Mouse (Mus musculus) lung, postnatal 0 days (tissue): ENCODE measurements around the gene Wdr66.

Experiments
- CTCF ChIP-seq: IDR thresholded peaks from 2 replicates; pipeline ENCODE4 v1.5.1; 2016; ENCODE audit warnings: antibody characterized with exemption, mild to moderate bottlenecking
- EP300 ChIP-seq: IDR thresholded peaks from 2 replicates; pipeline ENCODE4 v1.6.1; 2016; ENCODE audit warnings: antibody characterized with exemption, mild to moderate bottlenecking, control low read depth

DNA sequence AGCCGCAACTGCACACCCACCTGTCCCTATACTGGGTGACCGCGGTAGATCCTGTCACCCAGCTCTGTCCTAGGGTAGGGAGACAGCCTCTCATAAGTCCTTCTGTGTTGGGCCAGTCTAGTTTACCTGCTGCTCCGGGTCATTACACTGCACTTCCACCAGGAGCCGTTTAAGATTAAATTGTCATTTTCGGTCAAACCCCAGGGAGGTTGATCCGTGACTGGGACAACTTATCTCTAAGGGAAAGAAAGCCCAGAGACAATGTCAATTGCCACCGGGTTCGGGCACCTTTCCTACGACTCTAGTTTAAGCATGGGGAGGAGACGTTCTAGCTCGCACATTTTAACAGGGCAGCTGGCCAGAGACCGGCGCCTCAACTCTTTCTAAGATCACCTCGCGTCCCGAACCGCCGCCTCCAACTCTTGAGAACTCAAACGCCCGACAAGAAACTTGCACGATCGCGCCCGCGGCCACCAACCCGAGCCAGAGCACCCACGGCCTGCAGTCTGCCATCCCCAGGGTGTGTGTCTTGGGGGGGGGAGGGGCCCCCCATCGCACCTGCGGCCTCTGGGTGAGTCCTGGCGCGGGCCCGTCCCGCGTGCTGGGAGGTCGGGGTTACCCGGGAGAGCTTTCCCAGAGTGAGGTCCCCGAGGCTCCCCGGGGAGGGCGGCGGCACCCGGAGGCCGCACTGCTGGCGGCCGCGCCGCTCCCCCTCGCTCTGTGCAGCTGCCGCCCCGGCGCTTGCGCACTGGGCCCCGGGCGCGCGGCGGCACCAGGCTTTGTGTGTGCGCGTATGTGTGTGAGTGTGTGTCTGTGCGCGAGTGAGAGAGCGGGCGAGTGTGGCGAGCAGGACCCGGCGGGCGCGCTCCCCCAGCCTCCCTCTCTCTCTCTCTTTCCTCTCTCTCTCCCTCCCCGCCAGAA lies 92.1 kb downstream of the Wdr66 start, which contains the start of gene Bcl7a:
- peak; percentile 58 for TF ChIP-seq CTCF
- no peak for TF ChIP-seq EP300
